Mouse (Mus musculus) olfactory bulb, adult 2 months (tissue): ENCODE data around the gene C1qtnf1. TPM values are rescaled to one million over a fixed set of nuclear protein-coding genes. Genes with fewer than 3 reads are reported as not detected.
"Not testable (repeated sequence)": the region's sequence is repeated elsewhere in the genome, so short reads cannot be mapped to it uniquely, and the experiment has no call there.

Experiments
- H3K27ac ChIP-seq: fragments of 200-500 bp; 2 replicates; pipeline ENCODE4 v1.5.1; 2012; ENCODE audit warnings: low read depth, low read length; ENCODE audit not compliant: insufficient read depth
- H3K4me1 ChIP-seq: fragments of 200-500 bp; 2 replicates; pipeline ENCODE4 v1.6.1; 2012; ENCODE audit warnings: low read length; ENCODE audit not compliant: control insufficient read depth, insufficient read depth
- H3K4me3 ChIP-seq: fragments of 200-500 bp; 2 replicates; pipeline ENCODE4 v1.5.1; 2012; ENCODE audit warnings: mild to moderate bottlenecking, low read depth, low read length, moderate library complexity; ENCODE audit not compliant: insufficient read depth
- CTCF ChIP-seq: fragments of 200-500 bp; IDR thresholded peaks from 2 replicates; pipeline ENCODE4 v1.5.1; 2012; ENCODE audit warnings: low read depth, mild to moderate bottlenecking, low read length, moderate library complexity; ENCODE audit not compliant: insufficient read depth
- POLR2A ChIP-seq: fragments of 200-500 bp; IDR thresholded peaks from 2 replicates; pipeline ENCODE4 v1.6.1; 2012; ENCODE audit warnings: mild to moderate bottlenecking, low read depth, low read length, moderate library complexity; ENCODE audit not compliant: insufficient read depth
- WGBS: fragments of 180-500 bp; shearing (Covaris S2); methylation state at CpG from one replicate; pipeline ENCODE4 v1.1.7; 2018; 5-methylcytosine and 5-hydroxymethylcytosine counted together
- polyA plus RNA-seq: library from polyadenylated mRNA; stranded (reverse); fragments of >200 nt; gene quantifications from 2 replicates; pipeline ENCODE4 v1.2.4, GENCODE M21; 2012; ENCODE audit warnings: low replicate concordance; ENCODE audit not compliant: missing spikeins, insufficient read depth, insufficient read length

The C1qtnf1 gene
- not detected in 2 replicates for polyA plus RNA-seq

DNA sequence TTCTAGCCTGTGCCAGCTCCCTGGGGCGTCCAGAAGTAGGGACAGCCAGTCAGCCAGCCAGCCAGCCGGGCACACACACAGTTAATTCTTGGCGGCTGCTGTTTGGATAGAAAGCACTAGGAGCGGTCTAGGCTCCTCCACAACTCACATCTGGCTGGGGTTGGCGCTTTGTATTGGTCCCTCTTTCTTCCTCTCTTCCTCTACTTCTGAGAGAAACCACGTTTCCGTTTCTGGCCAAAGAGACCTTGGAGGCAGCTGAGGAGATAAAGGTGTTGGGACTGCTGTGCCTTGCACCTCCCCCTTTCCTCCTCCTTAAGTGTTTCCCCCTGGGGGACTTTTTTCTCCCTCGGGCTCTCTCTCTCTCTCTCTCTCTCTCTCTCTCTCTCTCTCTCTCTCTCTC, at the start of gene C1qtnf1:
Gene C1qtnf1, plus strand, starts transcription at position 218 of the 400 bp plus-strand sequence.
- TF ChIP-seq CTCF (no peak), POLR2A (no peak)
- Histone ChIP-seq H3K4me3 (peak within 1 kb of the TSS; percentile 12), H3K27ac (no peak within 1 kb of the TSS), H3K4me1 (peaks cover 43% of the 10 kb centered on the region)
- 3% methylated on average over 8 of the region's 8 CpGs for WGBS

GRCm38 (mm10) chr11:118378656-118379055, 49.3 kb upstream of the C1qtnf1 start:
- H3K4me3 ChIP-seq, result no peak overlapping the region
- no peak overlapping the region for H3K27ac ChIP-seq
- peaks cover 13% of the 10 kb centered on the region for H3K4me1 ChIP-seq
- 93% methylated on average over 6 of the region's 6 CpGs for WGBS
- TF ChIP-seq CTCF, result no peak
- TF ChIP-seq POLR2A, result no peak

DNA sequence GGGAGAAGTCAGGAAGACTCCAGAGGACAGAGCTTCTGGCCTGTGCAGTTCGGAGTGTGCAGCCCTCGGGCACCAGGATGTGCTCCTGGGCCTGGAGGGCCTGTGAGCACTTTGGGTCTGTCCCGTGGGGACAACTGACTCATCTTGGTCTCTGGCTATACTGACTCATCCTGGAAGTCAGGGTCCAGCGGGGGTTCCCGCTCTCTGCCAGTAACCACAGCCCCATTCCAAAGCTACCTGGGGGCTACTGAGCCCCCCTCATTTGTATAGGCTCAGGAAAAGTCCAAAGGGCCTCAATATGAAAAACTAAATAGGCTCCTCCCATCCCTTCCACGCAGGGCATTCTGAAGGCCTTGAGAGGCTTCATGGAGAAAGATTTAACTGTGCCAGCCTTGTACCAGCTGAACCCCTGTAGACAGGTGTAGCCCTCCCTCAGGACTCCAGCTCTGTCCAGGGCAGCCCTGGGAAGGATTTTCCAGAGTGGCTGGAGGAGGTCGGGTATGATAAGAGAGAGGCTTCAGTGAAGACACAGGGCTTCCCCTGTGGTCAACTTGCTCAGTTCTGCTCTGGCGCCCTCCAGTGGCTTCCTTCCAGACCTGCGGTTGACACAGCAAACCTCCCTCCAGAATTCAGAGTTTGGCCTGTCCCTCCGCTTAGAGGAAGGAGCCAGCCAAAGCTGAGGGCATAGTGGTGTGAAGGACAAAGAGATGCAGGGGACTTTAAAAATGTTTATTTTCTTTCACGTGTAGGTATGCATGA, 48.6 kb upstream of the C1qtnf1 start:
- no peak overlapping the region for H3K4me3 ChIP-seq
- WGBS, result 40% methylated on average over 11 of the region's 11 CpGs

GRCm38 (mm10) chr11:118387816-118388215, 40.2 kb upstream of the C1qtnf1 start:
- H3K27ac ChIP-seq, H3K4me3 ChIP-seq, H3K4me1 ChIP-seq: not testable (repeated sequence)
- WGBS, result 87% methylated on average over 13 of the region's 13 CpGs

More for the DNA sequence above, 48.6 kb upstream of the C1qtnf1 start:
- Histone ChIP-seq H3K27ac (no peak overlapping the region), H3K4me1 (peaks cover 13% of the 10 kb centered on the region)
- TF ChIP-seq POLR2A (no peak), CTCF (peak; percentile 77; the same call in 1 of the 2 replicates)

DNA sequence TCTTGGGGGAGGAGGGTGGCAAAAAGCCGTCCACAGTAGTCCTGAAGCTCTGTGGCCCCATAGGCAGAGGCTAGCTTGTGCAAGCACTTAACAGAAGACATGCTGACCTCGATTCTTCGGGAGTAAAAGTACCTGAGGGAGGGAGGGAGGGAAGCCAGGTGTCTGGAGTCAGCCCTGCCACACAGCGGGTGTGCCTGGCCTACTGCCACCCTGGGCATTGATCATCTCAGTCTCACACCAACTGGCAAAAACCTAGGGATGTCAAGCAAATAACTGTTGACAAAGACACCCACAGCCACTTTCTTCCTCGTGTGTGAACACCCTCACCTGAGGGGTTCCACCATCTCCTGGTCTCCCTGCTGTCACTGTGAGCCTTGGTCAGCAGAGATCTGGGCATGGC, 34.0 kb upstream of the C1qtnf1 start:
- H3K27ac ChIP-seq, result no peak overlapping the region
- H3K4me1 ChIP-seq, result no peaks in the 10 kb centered on the region
- H3K4me3 ChIP-seq, result no peak overlapping the region
- TF ChIP-seq POLR2A (no peak), CTCF (no peak)
- WGBS, result 80% methylated on average over 5 of the region's 5 CpGs

- WGBS, result 62% methylated on average over 6 of the region's 6 CpGs
- TF ChIP-seq CTCF, result no peak
- no peak for TF ChIP-seq POLR2A
- Histone ChIP-seq H3K27ac (no peak overlapping the region), H3K4me1 (no peaks in the 10 kb centered on the region), H3K4me3 (no peak overlapping the region)
Observed at GRCm38 (mm10) chr11:118394538-118394937, 33.5 kb upstream of the C1qtnf1 start.

GRCm38 (mm10) chr11:118397806-118398530, 30.0 kb upstream of the C1qtnf1 start:
- WGBS, result 93% methylated on average over 26 of the region's 26 CpGs
- Histone ChIP-seq H3K27ac (no peak overlapping the region), H3K4me3 (no peak overlapping the region), H3K4me1 (peaks cover 6% of the 10 kb centered on the region)
- TF ChIP-seq POLR2A, result no peak
- TF ChIP-seq CTCF, result no peak

- Histone ChIP-seq H3K27ac (no peak overlapping the region), H3K4me3 (no peak overlapping the region), H3K4me1 (peaks cover 6% of the 10 kb centered on the region)
- 79% methylated on average over 5 of the region's 5 CpGs for WGBS
- no peak for TF ChIP-seq POLR2A
- TF ChIP-seq CTCF, result no peak
Observed at GRCm38 (mm10) chr11:118399891-118400565, 28.0 kb upstream of the C1qtnf1 start.

- TF ChIP-seq POLR2A (no peak), CTCF (no peak)
- no peak overlapping the region for H3K27ac ChIP-seq
- WGBS, result 38% methylated on average over 6 of the region's 6 CpGs
- H3K4me1 ChIP-seq, result peaks cover 6% of the 10 kb centered on the region
- no peak overlapping the region for H3K4me3 ChIP-seq
Observed at GRCm38 (mm10) chr11:118400566-118400936, 27.5 kb upstream of the C1qtnf1 start.
